Mouse (Mus musculus) NIH3T3 (cell line): ENCODE results near the gene Vmn1r70.

Experiments used
- DNase-seq: peaks from one replicate; pipeline ENCODE4 v3.0.0-alpha.2; 2012; ENCODE audit warnings: low read depth

The Vmn1r70 gene

DNA sequence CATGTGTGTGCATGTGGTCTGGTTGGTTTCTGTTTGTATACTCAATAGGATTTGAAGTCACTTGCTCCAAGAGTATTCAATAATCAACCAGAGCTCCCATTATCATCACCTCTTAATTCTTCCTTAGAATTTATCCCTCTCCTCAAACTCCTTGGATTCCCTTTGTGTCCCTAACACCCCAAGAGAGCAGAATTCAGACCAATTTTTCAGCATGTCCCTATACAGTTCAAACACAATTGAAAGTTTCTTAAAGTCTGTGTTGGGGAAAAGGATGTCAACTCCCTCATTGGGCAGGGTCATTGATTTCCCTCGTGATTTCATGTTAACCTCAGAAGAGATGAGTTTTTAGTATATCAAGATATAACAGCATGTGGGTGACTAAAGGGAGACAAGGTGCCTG lies at the start of gene Vmn1r70:
Gene Vmn1r70 (plus strand): TSS at position 301 of the 400 bp plus-strand sequence.
- DNase-seq = no peak

DNA sequence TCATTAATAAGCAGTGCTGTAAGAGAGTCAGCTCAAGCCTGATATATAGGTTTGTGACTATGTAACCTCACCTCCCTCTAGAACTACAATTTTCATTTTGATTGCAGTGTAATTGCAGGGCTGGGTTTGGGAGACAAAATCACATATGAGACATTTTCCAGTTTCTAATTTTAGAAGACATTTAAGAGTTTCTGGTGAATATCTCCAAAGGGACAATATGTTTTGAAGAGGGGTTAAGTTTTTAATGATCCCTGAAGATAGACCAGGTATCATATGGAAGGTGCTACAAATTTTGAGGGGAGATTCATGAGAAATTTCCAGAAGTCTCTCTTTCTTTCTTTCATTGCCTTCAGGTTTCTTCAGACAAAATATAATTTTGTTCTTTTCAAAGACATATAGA lies 17.8 kb upstream of the Vmn1r70 start, which contains the start of gene Vmn1r69:
Gene Vmn1r69 (minus strand): TSS at position 101 of the 400 bp plus-strand sequence.
- DNase-seq = no peak
